Mouse (Mus musculus): Measurements from ENCODE around the gene Drg1. TPM values are rescaled to one million over a fixed set of nuclear protein-coding genes. Genes with fewer than 3 reads are reported as not detected.

Drg1 gene
- 10 to 100 TPM; 95.6 to 98.8 (median 96.9) TPM for total RNA-seq (2022)

- DNase-seq (ENCODE audit: low spot score in 2 of 2) = peak; percentile 80 to 90
Observed at GRCm38 (mm10) chr11:3266079-3266685, at the start of gene Drg1. Gene Drg1 (minus strand): TSS chr11:3266415.

DNA sequence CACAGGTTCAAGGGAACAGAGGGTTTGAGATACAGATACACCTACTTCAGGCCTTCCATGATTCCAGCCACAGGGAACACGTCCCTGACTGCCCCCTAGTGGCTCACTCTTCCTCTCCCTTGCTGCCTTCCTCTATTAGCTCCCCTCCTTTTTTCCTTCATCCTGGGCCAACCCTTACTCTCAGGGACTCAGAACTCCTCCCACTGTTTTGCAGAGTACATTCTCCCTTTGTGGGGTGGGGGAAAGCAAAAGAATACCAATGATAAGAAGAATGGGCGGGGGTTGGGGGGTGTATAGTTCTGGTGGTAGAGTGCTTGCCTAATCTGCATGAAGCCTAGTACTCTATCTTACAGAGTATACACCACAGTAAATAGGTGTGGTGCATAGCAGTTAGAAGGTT, 47.9 kb upstream of the Drg1 start:
- DNase-seq (ENCODE audit: low spot score in 2 of 2) = no peak

- DNase-seq (ENCODE audit: low spot score in 2 of 2) = no peak
Observed at GRCm38 (mm10) chr11:3313294-3313693, 47.1 kb upstream of the Drg1 start.

- no peak for DNase-seq (ENCODE audit: low spot score in 2 of 2)
Observed at GRCm38 (mm10) chr11:3311586-3312347, 45.6 kb upstream of the Drg1 start.

GRCm38 (mm10) chr11:3310789-3311585, 44.8 kb upstream of the Drg1 start:
- no peak for DNase-seq (ENCODE audit: low spot score in 2 of 2)

- no peak for DNase-seq (ENCODE audit: low spot score in 2 of 2)
Observed at GRCm38 (mm10) chr11:3309884-3310283, 43.7 kb upstream of the Drg1 start.

GRCm38 (mm10) chr11:3307875-3308274, 41.7 kb upstream of the Drg1 start:
- DNase-seq (ENCODE audit: low spot score in 2 of 2) = no peak

GRCm38 (mm10) chr11:3305821-3306220, 39.6 kb upstream of the Drg1 start:
- no peak for DNase-seq (ENCODE audit: low spot score in 2 of 2)

DNA sequence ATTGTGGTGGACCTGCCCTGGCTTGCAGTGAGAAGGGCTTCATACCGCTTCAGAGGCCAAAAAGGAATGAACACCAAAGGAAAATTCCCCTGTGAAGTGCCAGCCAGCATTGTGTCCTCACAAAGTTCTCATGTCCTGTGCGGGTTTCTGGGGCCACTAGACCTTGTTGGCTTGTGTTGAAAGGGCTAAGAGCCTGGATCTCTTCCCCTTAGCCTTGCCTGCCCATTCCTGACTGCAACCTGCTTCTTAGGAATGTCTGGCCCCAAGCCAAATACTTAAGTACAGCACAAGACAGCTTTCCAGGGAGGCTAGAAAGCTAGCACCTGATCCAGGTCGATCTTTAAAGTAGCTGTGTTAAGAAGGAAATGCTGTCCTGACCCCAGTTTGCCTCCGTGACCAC, 36.6 kb upstream of the Drg1 start:
- DNase-seq (ENCODE audit: low spot score in 2 of 2) = no peak

DNA sequence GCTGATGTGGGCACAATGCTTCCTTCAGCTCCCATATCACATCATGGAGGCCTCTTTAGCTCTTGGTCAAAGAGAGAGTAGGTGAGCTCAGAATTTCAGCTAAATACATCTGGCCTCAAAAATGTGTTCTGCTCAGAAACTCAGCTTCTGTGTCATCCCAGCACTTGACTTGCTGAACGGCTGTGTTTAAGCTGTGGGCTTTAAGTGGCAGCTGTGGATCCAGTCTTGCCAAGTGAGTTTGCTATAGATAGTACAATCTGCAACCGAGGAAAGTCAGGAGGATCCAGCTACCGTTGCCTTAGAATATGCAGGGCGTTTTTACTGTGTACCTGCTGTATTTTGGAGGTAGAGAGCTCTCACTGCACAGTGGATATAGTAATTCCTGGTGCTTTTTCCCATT, 36.2 kb upstream of the Drg1 start:
- peak in 1 of 2 experiments; percentile 52 for DNase-seq (ENCODE audit: low spot score in 2 of 2)

DNA sequence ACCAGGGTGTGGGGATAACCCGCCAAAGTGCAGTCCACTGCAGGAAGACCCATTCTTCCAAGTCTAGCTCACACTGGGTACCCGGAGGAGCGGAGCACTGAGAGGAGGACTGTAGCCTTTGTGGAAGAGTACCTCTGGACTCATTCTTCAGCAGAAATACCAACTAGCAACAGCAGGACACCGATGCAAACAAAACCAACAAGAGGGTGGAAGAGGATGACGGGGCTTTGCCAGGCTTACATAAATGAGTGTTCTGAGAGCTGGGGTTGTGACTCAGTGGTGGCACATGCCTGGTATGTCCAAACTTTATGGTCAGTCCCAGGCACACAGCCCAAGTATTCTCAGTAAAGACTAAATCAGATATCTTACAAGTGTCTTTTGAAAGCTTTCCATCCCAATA, 34.9 kb upstream of the Drg1 start:
- no peak for DNase-seq (ENCODE audit: low spot score in 2 of 2)

DNA sequence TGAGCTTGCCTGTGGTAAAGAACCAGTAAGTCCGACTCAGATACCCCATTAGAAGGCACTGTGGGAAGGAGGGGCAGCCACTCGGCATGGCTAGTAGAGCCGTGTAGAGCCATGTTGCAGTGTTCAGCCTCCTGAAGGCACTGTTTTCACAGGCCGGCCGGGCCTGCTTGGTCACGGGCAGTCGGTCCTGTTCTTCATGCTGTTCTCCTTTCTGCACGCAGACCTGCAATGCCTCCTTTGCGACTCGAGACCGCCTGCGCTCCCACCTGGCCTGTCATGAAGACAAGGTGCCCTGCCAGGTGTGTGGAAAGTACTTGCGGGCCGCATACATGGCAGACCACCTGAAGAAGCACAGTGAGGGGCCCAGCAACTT, 32.6 kb upstream of the Drg1 start:
- no peak for DNase-seq (ENCODE audit: low spot score in 2 of 2)

DNA sequence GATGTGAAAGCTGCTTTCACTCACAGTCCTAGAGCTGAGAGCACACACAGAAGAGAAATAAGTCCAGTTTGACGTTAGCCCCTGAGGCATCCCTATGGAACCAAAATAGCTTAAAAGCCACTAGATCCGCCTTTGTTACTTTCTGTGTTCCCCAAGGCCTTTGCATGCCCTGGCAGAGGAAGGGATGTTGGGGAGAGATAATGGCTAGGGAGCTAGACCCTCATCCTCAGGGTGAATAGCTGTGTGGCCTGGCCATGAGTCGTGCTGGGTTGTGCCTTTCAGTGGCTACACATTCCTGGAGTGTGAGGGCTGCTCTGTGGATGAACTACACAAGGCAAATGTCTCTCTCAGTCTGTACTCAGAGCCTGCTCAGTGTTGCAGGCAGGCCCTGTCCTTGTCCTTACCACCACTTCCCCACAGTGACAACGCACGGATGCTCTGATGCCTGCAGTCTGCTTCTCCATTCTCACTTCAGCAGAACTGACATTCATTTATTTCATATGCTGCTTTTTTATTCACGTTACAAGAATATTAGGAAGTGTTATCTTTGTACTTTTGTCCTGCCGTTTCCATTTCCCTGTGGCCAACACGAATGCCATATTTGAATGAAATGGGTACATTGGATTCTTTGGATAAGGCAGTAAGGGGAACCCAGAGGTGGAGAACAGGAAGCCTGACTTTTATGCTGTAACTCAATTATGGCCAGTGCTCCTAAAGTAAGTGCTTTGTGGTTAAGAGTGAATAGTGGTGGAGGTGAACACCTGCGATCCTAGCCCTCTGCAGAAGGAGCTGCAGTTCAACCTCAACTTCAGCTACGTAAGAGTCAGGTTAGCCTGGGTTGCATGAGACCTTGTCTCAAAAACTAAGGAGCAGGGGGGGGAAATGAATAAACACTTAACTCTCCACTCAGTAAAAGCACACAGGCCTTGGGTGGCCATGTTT, 31.9 kb upstream of the Drg1 start:
- no peak for DNase-seq (ENCODE audit: low spot score in 2 of 2)

- DNase-seq (ENCODE audit: low spot score in 2 of 2) = no peak
Observed at GRCm38 (mm10) chr11:3296056-3296455, 29.8 kb upstream of the Drg1 start.

GRCm38 (mm10) chr11:3294641-3295040, 28.4 kb upstream of the Drg1 start:
- DNase-seq (ENCODE audit: low spot score in 2 of 2) = no peak

- DNase-seq (ENCODE audit: low spot score in 2 of 2) = no peak
Observed at GRCm38 (mm10) chr11:3293361-3293760, 27.1 kb upstream of the Drg1 start.

DNA sequence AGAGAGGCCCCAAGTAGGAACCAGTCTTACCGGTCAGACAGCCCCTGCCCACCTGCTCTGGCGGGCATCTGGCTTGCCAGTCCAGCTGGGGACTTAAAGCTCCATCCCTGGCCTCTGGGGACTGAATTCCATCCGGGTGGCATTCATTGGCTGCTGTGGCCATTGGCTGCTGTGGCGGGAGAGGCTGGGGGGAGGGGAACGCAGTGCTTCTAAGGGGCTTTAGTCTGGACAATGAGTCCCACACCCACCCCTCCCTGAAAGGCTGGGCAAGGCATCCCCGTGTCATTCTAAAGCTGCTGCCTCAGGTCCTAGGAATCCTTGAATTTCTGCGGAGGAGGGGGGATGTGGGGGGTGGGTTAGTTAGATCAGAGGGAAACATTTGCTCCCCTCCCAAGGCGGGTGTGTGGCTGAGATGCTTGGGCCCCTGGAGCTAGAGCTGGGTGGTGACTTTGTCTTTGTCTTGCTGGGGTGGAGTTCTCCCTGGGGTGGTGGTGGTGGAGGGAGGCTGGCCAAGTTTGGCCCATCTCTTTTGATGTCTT, 26.6 kb upstream of the Drg1 start:
- no peak for DNase-seq (ENCODE audit: low spot score in 2 of 2)

DNA sequence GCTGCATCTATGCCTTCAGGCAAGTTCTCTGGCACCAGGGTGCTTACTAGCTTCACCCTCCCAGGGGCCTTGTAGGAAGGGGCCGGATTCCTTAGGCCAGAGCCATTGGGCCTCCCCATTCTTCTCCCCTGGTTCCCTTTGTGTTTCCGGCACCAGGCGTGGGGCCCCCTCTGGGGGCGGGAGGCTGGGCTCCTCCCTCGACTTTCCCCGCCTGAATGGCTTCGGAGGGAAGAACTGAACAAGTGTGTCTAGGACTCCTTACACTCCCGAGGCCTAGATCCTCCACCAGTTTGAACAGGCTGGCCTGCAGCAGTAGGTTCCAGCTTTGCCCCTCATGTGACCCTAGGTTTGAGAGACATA, 25.8 kb upstream of the Drg1 start:
- no peak for DNase-seq (ENCODE audit: low spot score in 2 of 2)

DNA sequence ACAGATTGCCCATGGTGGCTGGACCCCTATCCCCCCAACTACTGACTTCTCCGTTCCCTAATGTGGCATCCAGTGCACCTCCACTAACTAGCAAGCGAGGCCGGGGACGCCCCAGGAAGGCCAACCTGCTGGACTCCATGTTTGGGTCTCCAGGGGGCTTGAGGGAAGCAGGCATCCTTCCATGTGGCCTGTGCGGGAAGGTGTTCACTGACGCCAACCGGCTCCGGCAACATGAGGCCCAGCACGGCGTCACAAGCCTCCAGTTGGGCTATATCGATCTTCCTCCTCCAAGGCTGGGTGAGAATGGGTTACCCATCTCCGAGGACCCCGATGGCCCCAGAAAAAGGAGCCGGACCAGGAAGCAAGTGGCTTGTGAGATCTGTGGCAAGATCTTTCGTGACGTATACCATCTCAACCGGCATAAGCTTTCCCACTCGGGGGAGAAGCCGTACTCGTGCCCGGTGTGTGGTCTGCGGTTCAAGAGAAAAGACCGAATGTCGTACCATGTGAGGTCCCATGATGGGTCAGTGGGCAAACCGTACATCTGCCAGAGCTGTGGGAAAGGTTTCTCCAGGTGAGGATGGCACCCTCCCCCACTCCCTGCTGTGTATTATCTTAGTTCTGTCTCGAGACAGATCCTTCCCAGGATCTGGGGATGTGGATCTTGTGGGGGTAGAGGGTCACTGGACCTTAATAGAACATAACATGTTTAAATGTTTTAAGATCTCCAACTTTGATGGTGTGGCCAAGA, 25.3 kb upstream of the Drg1 start:
- no peak for DNase-seq (ENCODE audit: low spot score in 2 of 2)

- DNase-seq (ENCODE audit: low spot score in 2 of 2) = peak; percentile 41 to 60
Observed at GRCm38 (mm10) chr11:3290640-3291310, 24.6 kb upstream of the Drg1 start.
